Mouse (Mus musculus): ENCODE data around the gene Ubqln4.

- TF ChIP-seq POLR2A (IDR thresholded peaks at IDR 0.05; ENCODE audit: borderline replicate concordance, extremely low read depth, insufficient read depth, insufficient read length, poor library complexity, severe bottlenecking): no peak
- TF ChIP-seq CTCF (IDR thresholded peaks at IDR 0.05; ENCODE audit: borderline replicate concordance, extremely low read depth, insufficient read depth, insufficient read length): no peak
Measured at GRCm38 (mm10) chr3:88511559-88511958, 42.0 kb upstream of the Ubqln4 start.

Data from brain, embryonic 14.5 days (tissue).